Mouse (Mus musculus) gastrocnemius, postnatal 25 days (tissue): ENCODE data around the gene Tarsl2. TPM values are rescaled to one million over a fixed set of nuclear protein-coding genes. Genes with fewer than 3 reads are reported as not detected.

Experiments used
- DNase-seq: peaks from one replicate; pipeline ENCODE4 v3.0.0; 2022
- total RNA-seq, 2 experiments: library from RNA; stranded (reverse); gene quantifications; 1 replicate in 1 of 2; 2 replicates in 1 of 2; pipeline ENCODE4 v1.2.3; 2021

Gene Tarsl2
- total RNA-seq, 2 experiments from 2014 or later, result 50.7 to 56.3 TPM

- no peak for DNase-seq
Observed at GRCm38 (mm10) chr7:65650662-65651061, 6.0 kb downstream of the Tarsl2 start.

- DNase-seq, result no peak
Observed at GRCm38 (mm10) chr7:65657490-65658120, 12.9 kb downstream of the Tarsl2 start.

GRCm38 (mm10) chr7:65663225-65663790 is 18.6 kb downstream of the Tarsl2 start:
- no peak for DNase-seq

GRCm38 (mm10) chr7:65663886-65664285 is 19.2 kb downstream of the Tarsl2 start:
- DNase-seq, result no peak

- DNase-seq, result no peak
Observed at GRCm38 (mm10) chr7:65667491-65667890, 22.8 kb downstream of the Tarsl2 start.

- DNase-seq, result no peak
Observed at GRCm38 (mm10) chr7:65678050-65678449, 33.4 kb downstream of the Tarsl2 start.

GRCm38 (mm10) chr7:65678900-65679595 is 34.4 kb downstream of the Tarsl2 start:
- DNase-seq, result no peak

- no peak for DNase-seq
Observed at GRCm38 (mm10) chr7:65681166-65681565, 36.5 kb downstream of the Tarsl2 start.

GRCm38 (mm10) chr7:65684256-65684835 is 39.6 kb downstream of the Tarsl2 start:
- DNase-seq, result no peak

GRCm38 (mm10) chr7:65686664-65687063 is 42.0 kb downstream of the Tarsl2 start:
- no peak for DNase-seq

GRCm38 (mm10) chr7:65690869-65691268 is 46.2 kb downstream of the Tarsl2 start, which contains the start of gene Tm2d3:
Tm2d3 (plus strand) TSS chr7:65691169.
- DNase-seq, result no peak

GRCm38 (mm10) chr7:65691929-65692605 is 47.4 kb downstream of the Tarsl2 start:
- no peak for DNase-seq

- no peak for DNase-seq
Observed at GRCm38 (mm10) chr7:65692883-65693282, 48.2 kb downstream of the Tarsl2 start.

GRCm38 (mm10) chr7:65693301-65693821 is 48.7 kb downstream of the Tarsl2 start:
- DNase-seq, result peak; percentile 85

GRCm38 (mm10) chr7:65696450-65696849 is 51.8 kb downstream of the Tarsl2 start:
- no peak for DNase-seq

GRCm38 (mm10) chr7:65702076-65702475 is 57.4 kb downstream of the Tarsl2 start:
- DNase-seq, result no peak

- peak; percentile 32 for DNase-seq
Observed at GRCm38 (mm10) chr7:65704818-65705242, 60.1 kb downstream of the Tarsl2 start.

- DNase-seq, result no peak
Observed at GRCm38 (mm10) chr7:65708506-65708905, 63.8 kb downstream of the Tarsl2 start.

- DNase-seq, result no peak
Observed at GRCm38 (mm10) chr7:65710301-65710700, 65.6 kb downstream of the Tarsl2 start.

GRCm38 (mm10) chr7:65713782-65714181 is 69.1 kb downstream of the Tarsl2 start:
- no peak for DNase-seq

- DNase-seq, result no peak
Observed at GRCm38 (mm10) chr7:65714304-65714703, 69.6 kb downstream of the Tarsl2 start.

GRCm38 (mm10) chr7:65734024-65734423 is 89.3 kb downstream of the Tarsl2 start:
- DNase-seq, result no peak
